Mouse (Mus musculus) embryonic facial prominence, embryonic 15.5 days (tissue): ENCODE measurements around the gene Gm4559. TPM values are rescaled to one million over a fixed set of nuclear protein-coding genes. Genes with fewer than 3 reads are reported as not detected.
"Not testable (repeated sequence)": the region's sequence is repeated elsewhere in the genome, so short reads cannot be mapped to it uniquely, and the experiment has no call there.

ENCODE experiments used
- ATAC-seq: fragments of 200-750 bp; cut with Nextera tagmentation; 2 replicates; pipeline ENCODE4 v1.8.0; 2017; ENCODE audit warnings: low read depth, moderate TSS enrichment; ENCODE audit not compliant: insufficient number of reproducible peaks, low FRiP score, low TSS enrichment
- H3K27ac ChIP-seq: fragments of 300-500 bp; sonication (generic); replicated peaks from 2 replicates; pipeline ENCODE4 v1.5.1; 2015; ENCODE audit warnings: mild to moderate bottlenecking, inconsistent platforms
- H3K27me3 ChIP-seq: fragments of 300-500 bp; sonication (generic); 2 replicates; pipeline ENCODE4 v1.6.1; 2015; ENCODE audit warnings: inconsistent platforms
- H3K36me3 ChIP-seq: fragments of 300-500 bp; sonication (generic); 2 replicates; pipeline ENCODE4 v1.6.1; 2015; ENCODE audit warnings: mild to moderate bottlenecking, inconsistent platforms
- H3K4me1 ChIP-seq: fragments of 300-500 bp; sonication (generic); 2 replicates; pipeline ENCODE4 v1.6.1; 2015; ENCODE audit warnings: inconsistent platforms
- H3K4me2 ChIP-seq: fragments of 300-500 bp; sonication (generic); replicated peaks from 2 replicates; pipeline ENCODE4 v1.6.1; 2015; ENCODE audit warnings: mild to moderate bottlenecking, inconsistent platforms
- H3K4me3 ChIP-seq: fragments of 300-500 bp; sonication (generic); replicated peaks from 2 replicates; pipeline ENCODE4 v1.5.1; 2015; ENCODE audit warnings: mild to moderate bottlenecking, inconsistent platforms
- H3K9ac ChIP-seq: fragments of 300-500 bp; sonication (generic); 2 replicates; pipeline ENCODE4 v1.6.1; 2015; ENCODE audit warnings: inconsistent platforms
- H3K9me3 ChIP-seq: fragments of 300-500 bp; sonication (generic); replicated peaks from 2 replicates; pipeline ENCODE4 v1.6.1; 2016; ENCODE audit warnings: inconsistent platforms
- WGBS: fragments of 180-500 bp; shearing (Covaris S2); methylation state at CpG from one replicate; pipeline ENCODE4 v1.1.7; 2015; 5-methylcytosine and 5-hydroxymethylcytosine counted together
- polyA plus RNA-seq: library from polyadenylated mRNA; unstranded; fragments of >200 nt; fragmentation: Nextera tagmentation; extraction: Ambion mirVana; gene quantifications from 2 replicates; pipeline ENCODE4 v1.2.1, GENCODE M21; 2015

Gene Gm4559
- polyA plus RNA-seq, result 0.31 TPM in 1 of 2 replicates, not detected in the other

DNA sequence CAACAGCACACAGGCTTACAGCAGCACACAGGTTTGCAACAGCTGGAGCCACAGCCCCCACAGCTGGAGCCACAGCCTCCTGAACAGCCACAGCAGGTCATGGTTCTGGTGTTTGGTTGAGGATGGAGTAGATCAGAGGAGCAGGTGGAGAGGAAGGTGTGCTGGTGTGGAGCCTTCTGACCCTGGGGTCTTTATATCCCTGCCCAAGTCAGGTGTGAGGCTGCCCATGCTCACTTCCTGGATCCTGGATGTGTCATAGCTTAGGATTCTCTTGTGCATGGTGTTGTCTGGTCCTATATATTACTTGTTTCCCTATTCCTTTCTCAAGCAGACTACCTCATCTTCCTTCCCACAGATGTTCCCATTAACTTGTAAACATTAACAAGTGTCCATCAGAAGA, at the start of gene Gm4559:
Gene Gm4559, minus strand, starts transcription at position 101 of the 400 bp plus-strand sequence.
- not testable (repeated sequence) for H3K9me3 ChIP-seq, H3K9ac ChIP-seq, H3K36me3 ChIP-seq, H3K4me2 ChIP-seq, H3K4me3 ChIP-seq, H3K27me3 ChIP-seq, H3K4me1 ChIP-seq, ATAC-seq, H3K27ac ChIP-seq

DNA sequence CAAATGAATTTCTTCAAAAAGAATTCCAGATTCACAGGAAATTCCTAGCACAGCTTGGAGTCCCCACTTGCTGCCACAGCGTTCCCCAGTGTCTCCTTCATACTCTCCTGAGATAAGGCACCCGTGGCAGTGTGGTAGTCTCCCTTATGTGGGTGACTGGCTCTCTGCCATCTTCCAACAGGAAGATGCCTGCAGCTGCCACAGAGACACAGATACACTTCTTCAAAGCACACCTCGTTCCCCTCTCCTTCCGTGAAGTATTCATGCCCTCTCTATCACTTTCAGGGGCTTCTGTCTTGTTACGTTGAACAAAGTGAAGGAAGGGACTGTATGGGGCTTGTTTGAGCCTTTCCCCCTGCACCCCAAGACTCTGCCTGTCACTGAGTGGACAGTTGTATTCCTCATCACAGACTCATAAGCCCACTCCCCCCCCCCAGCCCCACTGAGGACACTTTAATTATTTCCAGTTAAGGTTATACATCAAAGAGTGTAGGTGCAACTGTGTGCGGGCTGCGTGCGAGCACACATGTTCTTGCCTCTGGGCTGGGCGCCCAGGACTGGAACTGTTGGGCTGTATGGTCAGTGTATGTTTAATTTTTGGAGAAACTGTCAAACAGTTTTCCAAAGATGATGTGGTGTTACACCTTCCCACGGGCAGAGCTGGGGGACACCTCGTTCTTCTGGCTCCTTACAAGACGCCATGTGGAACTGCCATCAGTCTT, 49.4 kb upstream of the Gm4559 start:
- Histone ChIP-seq H3K9ac (no peak overlapping the region), H3K9me3 (no peaks in the 10 kb centered on the region), H3K36me3 (no peaks in the 10 kb centered on the region), H3K27me3 (no peaks in the 10 kb centered on the region), H3K27ac (no peak overlapping the region; the same call in 1 of the 2 replicates), H3K4me2 (no peak overlapping the region), H3K4me3 (no peak overlapping the region), H3K4me1 (peaks cover 5% of the 10 kb centered on the region; the same call in 1 of the 2 replicates)
- 78% methylated on average over 12 of the region's 12 CpGs for WGBS
- no peak for ATAC-seq

DNA sequence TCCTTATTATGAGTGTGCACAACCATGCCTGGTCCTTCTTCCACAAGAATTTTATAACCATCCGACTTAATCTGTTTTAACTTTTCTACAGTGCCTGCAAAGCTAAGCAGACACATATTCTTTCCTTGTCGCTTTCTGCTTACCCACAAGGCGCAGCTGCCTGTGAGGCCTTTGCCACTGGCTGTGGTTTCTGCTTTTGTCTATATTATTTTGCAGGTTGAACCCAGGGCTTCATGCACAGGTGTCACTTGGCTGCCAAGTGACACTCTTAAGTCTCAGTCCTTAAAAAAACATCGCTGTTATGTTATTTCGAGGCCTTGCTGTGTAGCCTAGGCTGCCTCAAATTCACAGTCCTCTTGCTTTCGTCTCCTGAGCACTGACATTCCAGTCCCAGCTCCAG, 48.5 kb upstream of the Gm4559 start:
- H3K36me3 ChIP-seq, result no peaks in the 10 kb centered on the region

DNA sequence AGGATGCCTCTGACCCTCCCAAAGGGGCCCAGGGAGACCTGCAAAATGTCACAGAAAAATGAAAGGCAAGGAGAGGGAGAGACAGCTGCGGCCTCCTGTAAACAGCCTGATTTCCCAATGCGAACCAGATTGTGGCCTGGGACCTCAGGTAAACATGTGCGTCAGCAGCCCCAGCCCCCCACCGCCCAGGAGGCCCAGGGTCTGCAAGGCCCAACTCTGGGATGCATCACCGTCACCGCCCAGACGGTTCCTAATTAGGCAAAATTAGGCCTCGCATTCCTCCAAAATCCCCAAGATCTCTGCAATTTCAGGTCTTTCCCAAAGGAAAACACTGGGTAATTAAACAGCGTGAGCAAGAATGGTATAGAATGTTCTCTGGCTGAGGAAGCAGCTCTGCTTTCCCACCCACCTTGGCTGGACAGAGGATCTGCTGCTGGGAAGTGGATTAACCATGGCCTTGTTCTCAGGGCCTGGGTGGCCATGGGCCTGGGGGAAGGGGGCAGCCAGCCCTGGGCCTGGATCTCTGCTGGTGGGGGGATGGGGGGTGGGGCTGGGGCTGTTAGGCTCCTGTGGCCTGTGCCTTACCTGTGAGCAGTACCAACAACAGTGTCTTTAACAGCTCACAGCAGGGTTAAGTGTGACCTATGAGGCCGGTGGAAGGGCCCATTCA, 47.6 kb upstream of the Gm4559 start:
- Histone ChIP-seq H3K27ac (peak overlapping the region; percentile 68; the same call in 1 of the 2 replicates), H3K4me1 (peaks cover 16% of the 10 kb centered on the region)
- H3K4me3 ChIP-seq, H3K9me3 ChIP-seq, H3K9ac ChIP-seq, H3K4me2 ChIP-seq, H3K36me3 ChIP-seq, H3K27me3 ChIP-seq: not testable (repeated sequence)
- 47% methylated on average over 4 of the region's 10 CpGs for WGBS
- ATAC-seq, result peak; percentile 71

More for the DNA sequence above, 48.5 kb upstream of the Gm4559 start:
- ATAC-seq, result no peak
- Histone ChIP-seq H3K9me3 (no peaks in the 10 kb centered on the region), H3K9ac (no peak overlapping the region), H3K4me1 (peaks cover 13% of the 10 kb centered on the region), H3K27me3 (no peaks in the 10 kb centered on the region), H3K27ac (no peak overlapping the region), H3K4me3 (no peak overlapping the region), H3K4me2 (no peak overlapping the region)
- 77% methylated on average over 6 of the region's 6 CpGs for WGBS

DNA sequence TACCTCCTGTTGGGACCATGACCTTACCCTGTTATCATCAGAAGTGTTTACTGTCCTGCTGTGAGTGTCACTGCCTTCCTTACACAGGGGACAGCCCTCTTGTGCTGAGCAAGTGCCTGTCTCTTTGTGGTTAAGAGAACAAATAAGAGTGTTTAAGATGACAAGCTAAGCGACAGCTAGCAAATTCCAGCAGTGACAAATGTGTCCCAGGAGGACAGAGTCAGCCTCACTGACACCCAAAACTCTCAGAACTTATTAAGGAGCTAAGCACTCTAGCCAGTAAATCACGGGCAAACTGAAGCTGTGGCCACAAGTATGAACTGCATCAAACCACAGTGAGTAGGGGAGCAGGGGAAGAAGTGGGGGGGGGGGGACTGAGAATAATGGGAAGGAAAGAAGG, 46.7 kb upstream of the Gm4559 start:
- no peak for ATAC-seq
- Histone ChIP-seq H3K27me3 (no peaks in the 10 kb centered on the region), H3K27ac (peak overlapping the region; percentile 68), H3K4me2 (no peak overlapping the region), H3K9me3 (no peaks in the 10 kb centered on the region), H3K9ac (no peak overlapping the region), H3K4me3 (no peak overlapping the region), H3K36me3 (no peaks in the 10 kb centered on the region), H3K4me1 (peaks cover 16% of the 10 kb centered on the region)
- 19% methylated on average over 2 of the region's 2 CpGs for WGBS

DNA sequence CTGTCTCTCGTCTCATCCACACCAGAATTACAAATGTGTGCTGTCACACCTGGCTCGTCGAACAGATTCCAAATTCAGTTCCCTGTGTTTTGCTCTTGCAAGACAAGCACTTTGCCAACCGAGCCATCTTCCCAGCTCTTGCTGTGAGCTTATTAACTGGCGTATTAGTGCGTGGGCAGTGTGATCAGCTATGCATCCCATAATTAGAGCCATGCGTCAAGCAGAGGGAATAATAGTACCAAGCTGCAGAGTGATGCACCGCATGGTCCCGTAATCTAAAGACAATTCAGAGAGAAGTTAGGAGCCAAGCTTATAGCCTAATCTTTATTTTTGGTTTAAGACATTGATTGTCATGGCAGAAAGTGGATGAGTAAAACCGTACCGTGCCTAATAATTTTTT, 45.0 kb upstream of the Gm4559 start:
- Histone ChIP-seq H3K9me3 (no peaks in the 10 kb centered on the region), H3K4me3 (no peak overlapping the region), H3K9ac (no peak overlapping the region), H3K4me2 (no peak overlapping the region), H3K27ac (0 out of 2 replicates have a peak overlapping the region, but pooled peaks have one; percentile 1), H3K4me1 (peaks cover 16% of the 10 kb centered on the region), H3K27me3 (no peaks in the 10 kb centered on the region), H3K36me3 (no peaks in the 10 kb centered on the region)
- WGBS, result 67% methylated on average over 11 of the region's 11 CpGs
- ATAC-seq, result no peak

DNA sequence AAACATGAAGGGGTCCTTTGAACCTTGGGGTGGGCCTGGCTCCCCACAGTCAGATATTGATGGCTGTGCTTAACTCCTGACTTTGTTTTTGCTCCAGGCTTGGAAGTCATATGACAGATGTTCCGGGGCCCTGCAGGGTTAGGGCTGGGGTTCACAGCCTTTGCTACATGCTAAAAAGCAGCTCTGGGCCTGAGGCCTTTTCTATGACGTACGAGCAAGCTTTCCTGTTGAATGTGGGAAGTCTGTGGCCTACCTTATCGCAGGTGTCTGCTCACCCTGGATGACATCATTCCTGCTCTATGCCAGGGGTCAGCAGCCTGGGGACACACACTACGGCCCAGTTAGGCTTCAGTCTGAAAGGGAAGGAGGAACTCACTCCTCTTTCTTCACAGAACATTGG, 43.1 kb upstream of the Gm4559 start:
- no peaks in the 10 kb centered on the region for H3K9me3 ChIP-seq
- H3K36me3 ChIP-seq, result no peaks in the 10 kb centered on the region
- peaks cover 16% of the 10 kb centered on the region for H3K4me1 ChIP-seq
- no peak for ATAC-seq
- no peak overlapping the region for H3K4me2 ChIP-seq
- H3K4me3 ChIP-seq, result no peak overlapping the region
- H3K9ac ChIP-seq, result no peak overlapping the region
- 70% methylated on average over 5 of the region's 5 CpGs for WGBS
- H3K27ac ChIP-seq, result no peak overlapping the region
- H3K27me3 ChIP-seq, result no peaks in the 10 kb centered on the region

DNA sequence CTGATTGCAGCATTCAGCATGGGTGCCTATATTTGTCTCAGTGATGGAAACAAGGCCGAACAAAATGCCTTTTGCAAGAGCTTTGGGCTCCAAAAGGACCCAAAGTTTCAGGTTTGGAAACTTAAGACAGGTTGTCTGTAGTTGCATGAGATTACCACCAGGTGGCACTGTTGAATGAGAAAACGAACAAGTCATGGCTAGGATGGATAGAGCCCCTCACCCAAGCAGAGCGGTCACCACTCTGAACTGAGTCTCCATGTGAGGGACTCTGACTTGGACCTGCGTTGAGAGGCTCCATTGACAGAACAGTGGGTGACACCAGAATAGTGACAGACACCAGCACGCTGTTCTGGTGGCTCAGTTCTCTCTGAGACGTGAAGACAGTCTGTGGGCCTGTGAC, 42.4 kb upstream of the Gm4559 start:
- Histone ChIP-seq H3K27ac (no peak overlapping the region), H3K4me3 (no peak overlapping the region), H3K4me1 (peaks cover 16% of the 10 kb centered on the region), H3K27me3 (no peaks in the 10 kb centered on the region), H3K9me3 (no peaks in the 10 kb centered on the region), H3K36me3 (no peaks in the 10 kb centered on the region), H3K4me2 (no peak overlapping the region), H3K9ac (no peak overlapping the region)
- 42% methylated on average over 6 of the region's 6 CpGs for WGBS
- ATAC-seq, result no peak

DNA sequence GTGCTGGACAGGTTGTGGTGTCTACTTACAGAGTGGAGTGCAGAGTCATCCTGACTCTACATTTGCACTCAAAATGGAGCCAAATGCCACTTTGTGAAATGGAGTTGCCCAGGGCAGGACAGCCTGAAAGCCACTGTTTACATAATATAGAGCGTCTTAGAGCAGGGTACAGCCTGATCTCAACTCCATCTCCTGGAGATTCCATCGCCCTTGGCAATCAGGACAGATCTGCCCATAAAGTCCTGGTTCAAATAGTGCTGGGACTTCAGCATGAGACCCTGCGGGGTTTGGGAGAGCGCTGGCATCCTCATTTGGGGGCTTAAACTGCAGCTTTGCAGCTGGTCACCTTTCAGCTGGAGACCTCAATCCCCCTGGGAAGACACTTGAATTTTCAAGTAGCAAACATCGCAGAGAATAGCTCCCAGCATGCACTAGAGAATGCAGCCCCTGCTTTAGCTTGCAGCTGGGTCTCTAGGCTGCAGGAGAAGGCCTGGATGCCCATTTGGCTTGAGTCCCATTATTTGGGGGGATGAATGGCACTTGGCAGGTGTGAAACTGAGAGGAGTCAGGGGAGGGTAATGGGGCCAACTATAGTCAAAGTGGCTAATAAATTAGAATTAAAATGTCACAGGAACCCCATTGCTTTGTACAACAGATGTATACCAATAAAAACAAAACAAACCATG, 40.6 kb upstream of the Gm4559 start:
- H3K9ac ChIP-seq, result no peak overlapping the region
- 46% methylated on average over 5 of the region's 5 CpGs for WGBS
- no peak overlapping the region for H3K27ac ChIP-seq
- H3K36me3 ChIP-seq, result no peaks in the 10 kb centered on the region
- no peak for ATAC-seq
- H3K4me1 ChIP-seq, result peaks cover 10% of the 10 kb centered on the region; the same call in 1 of the 2 replicates
- no peaks in the 10 kb centered on the region for H3K9me3 ChIP-seq
- no peak overlapping the region for H3K4me3 ChIP-seq
- H3K4me2 ChIP-seq, result no peak overlapping the region
- no peaks in the 10 kb centered on the region for H3K27me3 ChIP-seq

DNA sequence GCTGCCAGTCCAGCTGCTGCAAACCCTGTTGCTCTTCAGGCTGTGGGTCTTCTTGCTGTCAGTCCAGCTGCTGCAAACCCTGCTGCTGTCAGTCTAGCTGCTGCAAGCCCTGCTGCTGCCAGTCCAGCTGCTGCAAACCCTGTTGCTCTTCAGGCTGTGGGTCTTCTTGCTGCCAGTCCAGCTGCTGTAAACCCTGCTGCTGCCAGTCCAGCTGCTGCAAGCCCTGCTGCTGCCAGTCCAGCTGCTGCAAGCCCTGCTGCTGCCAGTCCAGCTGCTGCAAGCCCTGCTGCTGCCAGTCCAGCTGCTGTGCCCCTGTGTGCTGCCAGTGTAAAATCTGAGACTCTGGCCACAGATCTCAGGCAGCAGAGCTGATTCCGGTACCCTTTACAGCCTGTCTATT, 29.8 kb upstream of the Gm4559 start:
- not testable (repeated sequence) for H3K4me2 ChIP-seq, H3K36me3 ChIP-seq, H3K4me1 ChIP-seq, H3K9me3 ChIP-seq, H3K27ac ChIP-seq, H3K9ac ChIP-seq, H3K27me3 ChIP-seq, ATAC-seq, H3K4me3 ChIP-seq
- WGBS, result 81% methylated on average over 1 of the region's 1 CpGs

DNA sequence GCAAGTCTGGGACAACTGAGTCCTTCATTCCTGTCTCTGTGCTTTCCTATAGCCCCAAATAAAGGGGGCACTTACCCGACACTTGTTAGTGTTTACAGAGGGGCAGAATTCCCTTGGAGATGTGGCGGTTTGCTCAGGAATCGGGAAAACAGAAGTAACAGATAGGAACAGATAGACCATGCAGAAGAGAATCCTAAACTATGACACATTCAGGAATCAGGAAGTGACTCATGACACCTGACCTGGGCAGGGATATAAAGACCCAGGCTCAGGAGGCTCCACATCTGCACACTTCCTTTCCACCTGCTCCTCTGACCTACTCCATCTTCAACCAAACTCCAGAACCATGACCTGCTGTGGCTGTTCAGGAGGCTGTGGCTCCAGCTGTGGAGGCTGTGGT, 29.1 kb upstream of the Gm4559 start, which contains the start of gene Krtap5-4:
Gene Krtap5-4, plus strand, starts transcription at position 301 of the 400 bp plus-strand sequence.
- H3K27me3 ChIP-seq, result no peaks in the 10 kb centered on the region
- H3K9me3 ChIP-seq, result no peaks in the 10 kb centered on the region
- H3K36me3 ChIP-seq, result no peaks in the 10 kb centered on the region
- H3K9ac ChIP-seq, result no peak within 1 kb of the TSS
- no peak within 1 kb of the TSS for H3K4me3 ChIP-seq
- no peak within 1 kb of the TSS for H3K27ac ChIP-seq
- ATAC-seq, result no peak
- 70% methylated on average over 3 of the region's 3 CpGs for WGBS
- no peak within 1 kb of the TSS for H3K4me2 ChIP-seq
- H3K4me1 ChIP-seq, result no peaks in the 10 kb centered on the region
